Mouse (Mus musculus) kidney, adult 2 months (tissue): ENCODE data around the gene Cfap20. TPM values are rescaled to one million over a fixed set of nuclear protein-coding genes. Genes with fewer than 3 reads are reported as not detected.
A peak's percentile ranks its signal among the peaks of the same experiment; 100 is the strongest.
"Not testable (repeated sequence)": the region's sequence is repeated elsewhere in the genome, so short reads cannot be mapped to it uniquely, and the experiment has no call there.

Experiments used
- DNase-seq: peaks from one replicate; pipeline ENCODE4 v3.0.0; 2021
- H3K27ac ChIP-seq: fragments of 200-500 bp; 2 replicates; pipeline ENCODE4 v1.5.1; 2012; ENCODE audit warnings: low read depth, low read length, control low read depth, inconsistent platforms; ENCODE audit not compliant: insufficient read depth
- H3K27me3 ChIP-seq: fragments of 200-500 bp; replicated peaks from 2 replicates; pipeline ENCODE4 v1.6.1; 2012; ENCODE audit warnings: mild to moderate bottlenecking, moderate library complexity, low read length, inconsistent platforms; ENCODE audit not compliant: control insufficient read depth, insufficient read depth
- H3K36me3 ChIP-seq: fragments of 200-500 bp; 2 replicates; pipeline ENCODE4 v1.6.1; 2012; ENCODE audit warnings: mild to moderate bottlenecking, moderate library complexity, low read length, inconsistent platforms; ENCODE audit not compliant: control insufficient read depth, insufficient read depth
- H3K4me1 ChIP-seq: fragments of 200-500 bp; 2 replicates; pipeline ENCODE4 v1.6.1; 2011; ENCODE audit warnings: low read length; ENCODE audit not compliant: control insufficient read depth, insufficient read depth
- H3K4me3 ChIP-seq: fragments of 200-500 bp; 2 replicates; pipeline ENCODE4 v1.5.1; 2011; ENCODE audit warnings: mild to moderate bottlenecking, low read depth, low read length, control low read depth; ENCODE audit not compliant: insufficient read depth
- CTCF ChIP-seq: fragments of 200-500 bp; conservative IDR thresholded peaks from 2 replicates; pipeline ENCODE4 v1.5.1; 2011; ENCODE audit warnings: low read depth, mild to moderate bottlenecking, control low read depth, low read length, moderate library complexity, mixed read lengths; ENCODE audit not compliant: insufficient read depth, insufficient read length
- POLR2A ChIP-seq: fragments of 200-500 bp; IDR thresholded peaks from one replicate; pipeline ENCODE4 v1.6.1; 2011; ENCODE audit warnings: low read depth, low read length, control low read depth
- WGBS: fragments of 180-500 bp; shearing (Covaris S2); methylation state at CpG from one replicate; pipeline ENCODE4 v1.1.7; 2018; 5-methylcytosine and 5-hydroxymethylcytosine counted together
- polyA plus RNA-seq: library from polyadenylated mRNA; depleted of rRNA; stranded (reverse); fragments of >200 nt; gene quantifications from 2 replicates; pipeline ENCODE4 v1.2.3, GENCODE M21; 2012

Cfap20 gene
- polyA plus RNA-seq, 1 experiment, result 35.7 TPM

- 73% methylated on average over 3 of the region's 3 CpGs for WGBS
- no peak for TF ChIP-seq POLR2A
- TF ChIP-seq CTCF, result no peak
- Histone ChIP-seq H3K36me3 (no peaks in the 10 kb centered on the region), H3K27ac (no peak overlapping the region), H3K4me1 (no peaks in the 10 kb centered on the region), H3K27me3 (no peaks in the 10 kb centered on the region), H3K4me3 (no peak overlapping the region)
- no peak for DNase-seq
Observed at GRCm38 (mm10) chr8:95384501-95384900, 50.2 kb downstream of the Cfap20 start.

GRCm38 (mm10) chr8:95381595-95381994, 53.1 kb downstream of the Cfap20 start:
- WGBS, result 83% methylated on average over 3 of the region's 3 CpGs
- H3K4me3 ChIP-seq, result no peak overlapping the region
- H3K27me3 ChIP-seq, result no peaks in the 10 kb centered on the region
- peaks cover 5% of the 10 kb centered on the region; the same call in 1 of the 2 replicates for H3K4me1 ChIP-seq
- no peak for TF ChIP-seq POLR2A
- TF ChIP-seq CTCF, result no peak
- H3K27ac ChIP-seq, result no peak overlapping the region
- no peak for DNase-seq
- no peaks in the 10 kb centered on the region for H3K36me3 ChIP-seq

- DNase-seq, result peak; percentile 70
- TF ChIP-seq CTCF (no peak), POLR2A (no peak)
- Histone ChIP-seq H3K4me1 (peaks cover 5% of the 10 kb centered on the region; the same call in 1 of the 2 replicates), H3K36me3 (no peaks in the 10 kb centered on the region), H3K27me3 (no peaks in the 10 kb centered on the region), H3K27ac (no peak overlapping the region), H3K4me3 (no peak overlapping the region)
Observed at GRCm38 (mm10) chr8:95380953-95381352, 53.7 kb downstream of the Cfap20 start.

GRCm38 (mm10) chr8:95378928-95379327, 55.7 kb downstream of the Cfap20 start:
- WGBS, result 98% methylated on average over 11 of the region's 11 CpGs
- H3K4me3 ChIP-seq, H3K4me1 ChIP-seq, H3K27me3 ChIP-seq, H3K27ac ChIP-seq, H3K36me3 ChIP-seq, DNase-seq: not testable (repeated sequence)

- no peaks in the 10 kb centered on the region for H3K36me3 ChIP-seq
- WGBS, result 24% methylated on average over 7 of the region's 7 CpGs
- H3K4me3 ChIP-seq, result no peak overlapping the region
- H3K27me3 ChIP-seq, result no peaks in the 10 kb centered on the region
- H3K27ac ChIP-seq, result peak overlapping the region; percentile 18; the same call in 1 of the 2 replicates
- TF ChIP-seq POLR2A, result no peak
- no peak for TF ChIP-seq CTCF
- H3K4me1 ChIP-seq, result peaks cover 5% of the 10 kb centered on the region; the same call in 1 of the 2 replicates
- DNase-seq, result peak; percentile 59
Observed at GRCm38 (mm10) chr8:95377863-95378291, 56.8 kb downstream of the Cfap20 start.

- Histone ChIP-seq H3K36me3 (no peaks in the 10 kb centered on the region), H3K27me3 (no peaks in the 10 kb centered on the region), H3K27ac (no peak overlapping the region), H3K4me3 (no peak overlapping the region), H3K4me1 (peaks cover 5% of the 10 kb centered on the region; the same call in 1 of the 2 replicates)
- WGBS, result 85% methylated on average over 4 of the region's 4 CpGs
- TF ChIP-seq POLR2A, result no peak
- no peak for TF ChIP-seq CTCF
- DNase-seq, result no peak
Observed at GRCm38 (mm10) chr8:95377101-95377500, 57.6 kb downstream of the Cfap20 start.

- H3K4me3 ChIP-seq, result no peak overlapping the region
- H3K27me3 ChIP-seq, result no peaks in the 10 kb centered on the region
- no peaks in the 10 kb centered on the region for H3K36me3 ChIP-seq
- TF ChIP-seq CTCF, result no peak
- TF ChIP-seq POLR2A, result no peak
- no peak for DNase-seq
- H3K4me1 ChIP-seq, result peaks cover 5% of the 10 kb centered on the region; the same call in 1 of the 2 replicates
- WGBS, result 74% methylated on average over 12 of the region's 12 CpGs
- H3K27ac ChIP-seq, result no peak overlapping the region
Observed at GRCm38 (mm10) chr8:95376309-95376999, 58.2 kb downstream of the Cfap20 start.
